Mouse (Mus musculus): ENCODE results near the gene Itga6. TPM values are rescaled to one million over a fixed set of nuclear protein-coding genes. Genes with fewer than 3 reads are reported as not detected.
A peak's percentile ranks its signal among the peaks of the same experiment; 100 is the strongest.

The Itga6 gene
- total and polyA plus RNA-seq, 3 experiments: 1.0 to 2.7 TPM; not detected in 1

- peak within 1 kb of the TSS; percentile 82 for H3K9ac ChIP-seq (ENCODE audit: control insufficient read depth, low read depth, low read length, poor library complexity, severe bottlenecking)
- DNase-seq (ENCODE audit: low read depth, low spot score): peak; percentile 96
- H3K4me1 ChIP-seq (ENCODE audit: control insufficient read depth in 1 of 2, insufficient read depth in 2 of 2, low read length in 2 of 2): peaks cover 2 to 5% of the 10 kb centered on the region in 2 experiments
- H3K27ac ChIP-seq (ENCODE audit: control insufficient read depth, low read depth, low read length): peak within 1 kb of the TSS; percentile 60
- H3K4me3 ChIP-seq (ENCODE audit: control insufficient read depth in 1 of 2, insufficient read depth in 1 of 2, low read depth in 2 of 2, low read length in 2 of 2): peak within 1 kb of the TSS; percentile 70 to 71
- H3K36me3 ChIP-seq (ENCODE audit: control insufficient read depth in 1 of 2, insufficient read depth in 2 of 2, low read length in 2 of 2): peaks cover 0 to 6% of the 10 kb centered on the region in 2 experiments; a peak in 2 of 4 replicates
- H3K9me3 ChIP-seq (replicated peaks; ENCODE audit: insufficient read depth, low read length): no peaks in the 10 kb centered on the region
- H3K27me3 ChIP-seq (ENCODE audit: control insufficient read depth in 1 of 2, insufficient read depth in 2 of 2, low read length in 2 of 2): peaks cover 0 to 2% of the 10 kb centered on the region in 2 experiments; a peak in 1 of 4 replicates
- no peaks in the 10 kb centered on the region; the same call in 1 of the 2 replicates for H3K79me2 ChIP-seq (ENCODE audit: control insufficient read depth, insufficient read depth, low read length, poor library complexity)
- TF ChIP-seq HCFC1 (IDR thresholded peaks at IDR 0.05; ENCODE audit: low read depth, low read length) (no peak), NRF1 (IDR thresholded peaks at IDR 0.05; ENCODE audit: insufficient read depth, low read depth, low read length, poor library complexity, severe bottlenecking) (peak; percentile 51; the same call in 1 of the 2 replicates), EP300 (IDR thresholded peaks at IDR 0.05; ENCODE audit: low read depth in 1 of 2, low read length in 2 of 2) (no peak), MXI1 (IDR thresholded peaks at IDR 0.05; ENCODE audit: low read depth, low read length) (peak; percentile 57), MAZ (IDR thresholded peaks at IDR 0.05; ENCODE audit: low read depth, low read length) (no peak; the same call in 1 of the 2 replicates), MAFK (IDR thresholded peaks at IDR 0.05; ENCODE audit: borderline replicate concordance, low read depth, low read length) (no peak), ZMIZ1 (IDR thresholded peaks at IDR 0.05; ENCODE audit: low read depth, low read length) (no peak), POLR2AphosphoS5 (IDR thresholded peaks at IDR 0.05; ENCODE audit: borderline replicate concordance, low read depth, low read length) (no peak), E2F4 (IDR thresholded peaks at IDR 0.05; ENCODE audit: borderline replicate concordance, low read depth, low read length) (no peak), ZKSCAN1 (IDR thresholded peaks at IDR 0.05; ENCODE audit: low read depth, low read length) (no peak), SMC3 (IDR thresholded peaks at IDR 0.05; ENCODE audit: low read depth, low read length) (no peak), GATA1 (IDR thresholded peaks at IDR 0.05; ENCODE audit: low read depth, low read length) (no peak), ZC3H11A (IDR thresholded peaks at IDR 0.05; ENCODE audit: low read depth, low read length) (no peak), MYC (IDR thresholded peaks at IDR 0.05; ENCODE audit: low read depth, low read length) (no peak), GABPA (IDR thresholded peaks at IDR 0.05; ENCODE audit: low read depth, low read length) (no peak), ETS1 (IDR thresholded peaks at IDR 0.05; ENCODE audit: low read depth, low read length) (peak; percentile 39; the same call in 1 of the 2 replicates), USF1 (IDR thresholded peaks at IDR 0.05; ENCODE audit: low read depth, low read length) (no peak), RAD21 (IDR thresholded peaks at IDR 0.05; ENCODE audit: low read depth, low read length) (no peak), BHLHE40 (IDR thresholded peaks at IDR 0.05; ENCODE audit: borderline replicate concordance, low read depth, low read length) (no peak), USF2 (IDR thresholded peaks at IDR 0.05; ENCODE audit: borderline replicate concordance in 1 of 2, insufficient read depth in 1 of 2, low read depth in 1 of 2, low read length in 2 of 2) (no peak), TAL1 (IDR thresholded peaks at IDR 0.05; ENCODE audit: low read length) (no peak), CHD1 (IDR thresholded peaks at IDR 0.05; ENCODE audit: low read depth, low read length) (no peak), POLR2A (IDR thresholded peaks at IDR 0.05; ENCODE audit: control insufficient read depth in 1 of 2, insufficient read depth in 1 of 2, low read depth in 1 of 2, low read length in 2 of 2, poor library complexity in 1 of 2) (peak; percentile 45 to 70; a peak in 2 of 4 replicates), POLR2AphosphoS2 (IDR thresholded peaks at IDR 0.05; ENCODE audit: low read length) (no peak), KAT2A (conservative IDR thresholded peaks at IDR 0.05; ENCODE audit: low read depth, low read length) (no peak), MYB (IDR thresholded peaks at IDR 0.05; ENCODE audit: low read depth, low read length) (no peak), NELFE (IDR thresholded peaks at IDR 0.05; ENCODE audit: low read depth, low read length) (peak; percentile 64; the same call in 1 of the 2 replicates), TCF12 (IDR thresholded peaks at IDR 0.05; ENCODE audit: low read depth, low read length) (no peak), TBP (IDR thresholded peaks at IDR 0.05; ENCODE audit: low read depth, low read length) (peak; percentile 61; the same call in 1 of the 2 replicates), ELF1 (IDR thresholded peaks at IDR 0.05; ENCODE audit: low read depth, low read length) (no peak), JUND (IDR thresholded peaks at IDR 0.05; ENCODE audit: low read depth, low read length) (no peak), SIN3A (IDR thresholded peaks at IDR 0.05; ENCODE audit: low read length) (no peak; the same call in 1 of the 2 replicates), UBTF (IDR thresholded peaks at IDR 0.05; ENCODE audit: borderline replicate concordance, insufficient read depth, low read depth, low read length) (no peak), CHD2 (IDR thresholded peaks at IDR 0.05; ENCODE audit: low read length) (no peak), ZNF384 (IDR thresholded peaks at IDR 0.05; ENCODE audit: low read depth, low read length) (peak; percentile 95), MEF2A (IDR thresholded peaks at IDR 0.05; ENCODE audit: extremely low read depth, insufficient replicate concordance, low read depth, low read length, poor library complexity, severe bottlenecking) (no peak)
These were observed 127.5 kb downstream of the Itga6 start, which contains the start of gene Pdk1 for GRCm38 (mm10) chr2:71872801-71873443. Pdk1 (plus strand) TSS chr2:71873224.
